Mouse (Mus musculus) midbrain, embryonic 15.5 days (tissue): ENCODE data around the gene Adsl. TPM values are rescaled to one million over a fixed set of nuclear protein-coding genes. Genes with fewer than 3 reads are reported as not detected.
A peak's percentile ranks its signal among the peaks of the same experiment; 100 is the strongest.
"Not testable (repeated sequence)": the region's sequence is repeated elsewhere in the genome, so short reads cannot be mapped to it uniquely, and the experiment has no call there.

ENCODE experiments used
- ATAC-seq: fragments of 200-750 bp; cut with Nextera tagmentation; replicated peaks from 2 replicates; pipeline ENCODE4 v1.8.0; 2017; ENCODE audit warnings: moderate TSS enrichment
- H3K27ac ChIP-seq: fragments of 300-500 bp; sonication (generic); 2 replicates; pipeline ENCODE4 v1.5.1; 2015; ENCODE audit warnings: mild to moderate bottlenecking, inconsistent platforms
- H3K27me3 ChIP-seq: fragments of 300-500 bp; sonication (generic); replicated peaks from 2 replicates; pipeline ENCODE4 v1.6.1; 2015; ENCODE audit warnings: inconsistent platforms
- H3K36me3 ChIP-seq: fragments of 300-500 bp; sonication (generic); replicated peaks from 2 replicates; pipeline ENCODE4 v1.6.1; 2015; ENCODE audit warnings: inconsistent platforms
- H3K4me1 ChIP-seq: fragments of 300-500 bp; sonication (generic); 2 replicates; pipeline ENCODE4 v1.6.1; 2015; ENCODE audit warnings: inconsistent platforms
- H3K4me2 ChIP-seq: fragments of 300-500 bp; sonication (generic); 2 replicates; pipeline ENCODE4 v1.6.1; 2015; ENCODE audit warnings: inconsistent platforms, mild to moderate bottlenecking, moderate library complexity
- H3K4me3 ChIP-seq: fragments of 300-500 bp; sonication (generic); 2 replicates; pipeline ENCODE4 v1.5.1; 2015; ENCODE audit warnings: mild to moderate bottlenecking, inconsistent platforms
- H3K9ac ChIP-seq: fragments of 300-500 bp; sonication (generic); 2 replicates; pipeline ENCODE4 v1.6.1; 2015; ENCODE audit warnings: mild to moderate bottlenecking, inconsistent platforms
- H3K9me3 ChIP-seq: fragments of 300-500 bp; sonication (generic); 2 replicates; pipeline ENCODE4 v1.6.1; 2016; ENCODE audit warnings: inconsistent platforms
- WGBS: fragments of 180-500 bp; shearing (Covaris S2); methylation state at CpG from one replicate; pipeline ENCODE4 v1.1.7; 2015; ENCODE audit warnings: mixed read lengths; 5-methylcytosine and 5-hydroxymethylcytosine counted together
- polyA plus RNA-seq: library from polyadenylated mRNA; unstranded; fragments of >200 nt; fragmentation: Nextera tagmentation; extraction: Ambion mirVana; gene quantifications from 2 replicates; pipeline ENCODE4 v1.2.1, GENCODE M21; 2015

The Adsl gene
- polyA plus RNA-seq, 1 experiment from 2014 or later: 98.7 TPM

- Histone ChIP-seq H3K4me2 (no peak overlapping the region), H3K4me1 (no peaks in the 10 kb centered on the region), H3K9me3 (no peaks in the 10 kb centered on the region), H3K27me3 (no peaks in the 10 kb centered on the region), H3K4me3 (no peak overlapping the region), H3K36me3 (peaks cover 57% of the 10 kb centered on the region), H3K27ac (no peak overlapping the region), H3K9ac (no peak overlapping the region)
- no peak for ATAC-seq
- 96% methylated on average over 2 of the region's 2 CpGs for WGBS
These were observed 24.1 kb upstream of the Adsl start for GRCm38 (mm10) chr15:80924211-80924610.

- Histone ChIP-seq H3K4me3 (no peak overlapping the region), H3K36me3 (peaks cover 40% of the 10 kb centered on the region), H3K4me2 (no peak overlapping the region), H3K27me3 (no peaks in the 10 kb centered on the region), H3K9me3 (no peaks in the 10 kb centered on the region), H3K27ac (no peak overlapping the region), H3K9ac (no peak overlapping the region), H3K4me1 (no peaks in the 10 kb centered on the region)
- 84% methylated on average over 20 of the region's 20 CpGs for WGBS
- 0 out of 2 replicates have a peak, but pooled peaks have one; percentile 14 for ATAC-seq
These were observed 19.4 kb upstream of the Adsl start for GRCm38 (mm10) chr15:80928811-80929355.

GRCm38 (mm10) chr15:80930048-80930571 lies 18.2 kb upstream of the Adsl start:
- H3K4me1 ChIP-seq: no peaks in the 10 kb centered on the region

GRCm38 (mm10) chr15:80930676-80931320 lies 17.5 kb upstream of the Adsl start:
- not testable (repeated sequence) for H3K9me3 ChIP-seq, H3K9ac ChIP-seq, H3K4me3 ChIP-seq, H3K27me3 ChIP-seq, ATAC-seq, H3K4me2 ChIP-seq, H3K27ac ChIP-seq, H3K4me1 ChIP-seq
- peaks cover 31% of the 10 kb centered on the region for H3K36me3 ChIP-seq
- 93% methylated on average over 23 of the region's 23 CpGs for WGBS

More at GRCm38 (mm10) chr15:80930048-80930571, 18.2 kb upstream of the Adsl start:
- WGBS: 25% methylated on average over 14 of the region's 16 CpGs
- H3K36me3 ChIP-seq: peaks cover 34% of the 10 kb centered on the region
- H3K4me3 ChIP-seq: no peak overlapping the region
- no peak overlapping the region for H3K27ac ChIP-seq
- no peak overlapping the region for H3K4me2 ChIP-seq
- no peak for ATAC-seq
- H3K9ac ChIP-seq: no peak overlapping the region
- H3K9me3 ChIP-seq: no peaks in the 10 kb centered on the region
- H3K27me3 ChIP-seq: no peaks in the 10 kb centered on the region

GRCm38 (mm10) chr15:80931345-80931960 lies 16.8 kb upstream of the Adsl start:
- Histone ChIP-seq H3K36me3 (peaks cover 25% of the 10 kb centered on the region), H3K4me2 (no peak overlapping the region), H3K9ac (no peak overlapping the region), H3K27ac (no peak overlapping the region), H3K27me3 (no peaks in the 10 kb centered on the region), H3K4me3 (no peak overlapping the region), H3K4me1 (no peaks in the 10 kb centered on the region), H3K9me3 (no peaks in the 10 kb centered on the region)
- WGBS: 94% methylated on average over 9 of the region's 9 CpGs
- no peak for ATAC-seq

- Histone ChIP-seq H3K27ac (no peak overlapping the region), H3K4me1 (no peaks in the 10 kb centered on the region), H3K27me3 (no peaks in the 10 kb centered on the region), H3K9me3 (no peaks in the 10 kb centered on the region), H3K36me3 (peaks cover 4% of the 10 kb centered on the region; the same call in 1 of the 2 replicates), H3K9ac (no peak overlapping the region), H3K4me3 (no peak overlapping the region), H3K4me2 (no peak overlapping the region)
- 94% methylated on average over 5 of the region's 5 CpGs for WGBS
- no peak for ATAC-seq
These were observed 13.4 kb upstream of the Adsl start for GRCm38 (mm10) chr15:80934841-80935240.

- no peaks in the 10 kb centered on the region for H3K4me1 ChIP-seq
- no peak overlapping the region for H3K4me2 ChIP-seq
- ATAC-seq: no peak
- H3K9me3 ChIP-seq: no peaks in the 10 kb centered on the region
- WGBS: 74% methylated on average over 3 of the region's 3 CpGs
- H3K27me3 ChIP-seq: no peaks in the 10 kb centered on the region
- H3K36me3 ChIP-seq: peaks cover 3% of the 10 kb centered on the region; the same call in 1 of the 2 replicates
- H3K27ac ChIP-seq: no peak overlapping the region
- H3K4me3 ChIP-seq: no peak overlapping the region
- H3K9ac ChIP-seq: no peak overlapping the region
These were observed 11.6 kb upstream of the Adsl start for GRCm38 (mm10) chr15:80936686-80937085.

GRCm38 (mm10) chr15:80938615-80939014 lies 9.7 kb upstream of the Adsl start:
- no peak for ATAC-seq
- 75% methylated on average over 4 of the region's 4 CpGs for WGBS
- H3K27me3 ChIP-seq: no peaks in the 10 kb centered on the region
- no peaks in the 10 kb centered on the region for H3K36me3 ChIP-seq
- H3K9ac ChIP-seq: no peak overlapping the region
- no peak overlapping the region for H3K4me2 ChIP-seq
- no peaks in the 10 kb centered on the region for H3K4me1 ChIP-seq
- no peaks in the 10 kb centered on the region for H3K9me3 ChIP-seq
- H3K4me3 ChIP-seq: no peak overlapping the region
- H3K27ac ChIP-seq: no peak overlapping the region

GRCm38 (mm10) chr15:80939401-80939800 lies 8.9 kb upstream of the Adsl start:
- WGBS: 56% methylated on average over 5 of the region's 5 CpGs
- Histone ChIP-seq H3K36me3 (no peaks in the 10 kb centered on the region), H3K4me2 (no peak overlapping the region), H3K9me3 (no peaks in the 10 kb centered on the region), H3K27me3 (no peaks in the 10 kb centered on the region), H3K4me1 (no peaks in the 10 kb centered on the region), H3K9ac (no peak overlapping the region), H3K27ac (no peak overlapping the region), H3K4me3 (no peak overlapping the region)
- no peak for ATAC-seq

- no peak overlapping the region for H3K4me2 ChIP-seq
- H3K9me3 ChIP-seq: no peaks in the 10 kb centered on the region
- no peaks in the 10 kb centered on the region for H3K36me3 ChIP-seq
- H3K4me1 ChIP-seq: no peaks in the 10 kb centered on the region
- no peak for ATAC-seq
- no peak overlapping the region for H3K4me3 ChIP-seq
- no peak overlapping the region for H3K27ac ChIP-seq
- WGBS: 80% methylated on average over 6 of the region's 6 CpGs
- H3K9ac ChIP-seq: no peak overlapping the region
- no peaks in the 10 kb centered on the region for H3K27me3 ChIP-seq
These were observed 6.7 kb upstream of the Adsl start for GRCm38 (mm10) chr15:80941468-80942040.

GRCm38 (mm10) chr15:80945851-80946250 lies 2.4 kb upstream of the Adsl start:
- Histone ChIP-seq H3K27me3 (no peaks in the 10 kb centered on the region), H3K4me1 (peaks cover 14% of the 10 kb centered on the region), H3K4me2 (no peak overlapping the region), H3K9me3 (no peaks in the 10 kb centered on the region), H3K9ac (no peak overlapping the region), H3K36me3 (no peaks in the 10 kb centered on the region), H3K27ac (no peak overlapping the region), H3K4me3 (no peak overlapping the region)
- WGBS: 62% methylated on average over 3 of the region's 3 CpGs
- ATAC-seq: no peak

- Histone ChIP-seq H3K9ac (no peak overlapping the region), H3K4me3 (peak overlapping the region; percentile 81), H3K27me3 (no peaks in the 10 kb centered on the region), H3K4me1 (peaks cover 14% of the 10 kb centered on the region), H3K27ac (no peak overlapping the region), H3K4me2 (peak overlapping the region; percentile 69), H3K9me3 (no peaks in the 10 kb centered on the region), H3K36me3 (peaks cover 15% of the 10 kb centered on the region)
- ATAC-seq: no peak
- 55% methylated on average over 4 of the region's 4 CpGs for WGBS
These were observed 1.1 kb downstream of the Adsl start for GRCm38 (mm10) chr15:80949431-80949830.
